Mouse (Mus musculus) fat pad, adult 2 months (tissue): ENCODE data around the gene Wdr12.
"Not testable (repeated sequence)": the region's sequence is repeated elsewhere in the genome, so short reads cannot be mapped to it uniquely, and the experiment has no call there.

Experiments
- DNase-seq: peaks from one replicate; pipeline ENCODE4 v3.0.0-alpha.2; 2011; ENCODE audit warnings: low read depth, low spot score; ENCODE audit errors: extremely low read depth

The Wdr12 gene

DNA sequence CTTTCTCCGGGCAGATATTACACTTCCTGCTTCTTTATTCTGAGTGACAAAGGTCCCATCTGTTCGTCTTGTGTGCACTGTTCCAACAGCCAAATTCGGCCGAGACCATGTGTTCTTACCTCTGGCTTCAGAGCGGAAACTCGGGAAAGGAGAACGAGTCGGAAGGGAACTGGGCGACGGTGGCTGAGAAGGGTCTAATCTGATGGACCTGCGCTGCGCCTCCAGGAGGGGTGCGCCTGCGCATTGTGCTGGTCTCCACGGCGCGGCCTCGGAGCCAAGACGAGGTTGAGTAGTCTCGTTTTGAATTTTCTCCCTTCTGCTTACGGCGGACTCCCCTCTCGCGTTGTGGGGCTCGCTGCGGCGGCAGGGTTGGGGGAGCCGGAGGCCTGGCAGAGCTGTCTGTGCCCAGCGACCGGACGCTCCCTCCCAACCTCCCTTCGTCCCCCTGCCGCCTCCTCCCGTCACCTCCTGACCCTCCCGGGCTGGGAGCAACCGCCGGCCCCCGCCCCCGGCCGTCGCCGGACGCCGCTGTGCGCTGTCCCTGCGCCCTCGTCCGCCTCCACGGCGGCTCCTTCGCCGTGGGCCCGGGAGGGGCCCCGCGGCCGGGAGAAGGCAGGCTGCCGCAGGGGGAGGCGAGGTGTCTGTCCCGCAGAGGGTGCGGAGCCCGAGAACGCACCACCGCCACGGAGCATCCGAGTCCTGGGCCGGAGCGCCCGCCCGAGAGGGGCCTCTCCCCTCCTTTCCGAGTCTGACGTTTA, at the start of gene Wdr12, which contains the start of gene Carf:
TSS of gene Wdr12 (minus strand) at position 622 of the 758 bp plus-strand sequence.
TSS of gene Carf (plus strand) at position 224 of the 758 bp plus-strand sequence.
- peak; percentile 54 for DNase-seq

- DNase-seq, result no peak
Observed at GRCm38 (mm10) chr1:60137346-60137745, 38.9 kb upstream of the Wdr12 start.

DNA sequence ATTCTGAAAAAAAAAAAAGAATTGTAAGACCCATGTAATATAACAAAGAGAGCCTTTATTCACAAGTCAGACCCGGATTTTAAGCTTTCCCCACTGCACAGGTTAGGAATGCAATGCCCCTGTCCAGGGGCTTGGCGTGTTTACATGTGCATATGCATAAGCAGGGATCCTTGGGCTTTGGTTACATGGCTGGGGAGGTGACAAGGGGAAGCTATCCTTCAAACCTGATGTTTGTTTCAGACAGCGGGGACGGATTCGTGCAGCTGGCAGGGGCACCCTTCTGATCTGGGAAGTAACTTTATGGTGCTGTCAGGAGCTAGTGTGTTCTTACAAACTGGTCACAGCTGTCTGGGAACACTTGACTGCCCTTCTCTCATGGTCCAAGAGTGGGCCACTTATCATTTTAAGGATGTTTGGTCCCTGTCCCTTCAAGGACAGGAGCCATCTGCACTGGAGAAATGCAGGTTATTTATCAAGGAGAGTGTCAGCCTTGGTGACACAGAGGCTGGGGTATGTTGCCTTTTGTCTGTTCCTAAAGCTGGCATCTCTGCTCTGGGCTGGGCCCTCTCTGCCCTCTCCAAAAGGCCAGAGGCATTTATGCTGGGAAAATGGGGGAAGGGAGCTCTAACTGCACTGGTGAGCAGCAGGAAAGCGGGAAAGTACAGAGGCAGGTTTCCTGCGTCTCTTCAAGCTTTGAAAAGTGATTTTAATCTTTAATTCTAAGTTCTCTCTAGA, 19.4 kb upstream of the Wdr12 start:
- no peak for DNase-seq

- DNase-seq, result no peak
Observed at GRCm38 (mm10) chr1:60104582-60104981, 6.1 kb upstream of the Wdr12 start.

- no peak for DNase-seq
Observed at GRCm38 (mm10) chr1:60098839-60099238, 394 bp upstream of the Wdr12 start.

- DNase-seq, result peak; percentile 18
Observed at GRCm38 (mm10) chr1:60097277-60098023, 995 bp downstream of the Wdr12 start.

GRCm38 (mm10) chr1:60096572-60097276, 1.7 kb downstream of the Wdr12 start:
- DNase-seq, result no peak

DNA sequence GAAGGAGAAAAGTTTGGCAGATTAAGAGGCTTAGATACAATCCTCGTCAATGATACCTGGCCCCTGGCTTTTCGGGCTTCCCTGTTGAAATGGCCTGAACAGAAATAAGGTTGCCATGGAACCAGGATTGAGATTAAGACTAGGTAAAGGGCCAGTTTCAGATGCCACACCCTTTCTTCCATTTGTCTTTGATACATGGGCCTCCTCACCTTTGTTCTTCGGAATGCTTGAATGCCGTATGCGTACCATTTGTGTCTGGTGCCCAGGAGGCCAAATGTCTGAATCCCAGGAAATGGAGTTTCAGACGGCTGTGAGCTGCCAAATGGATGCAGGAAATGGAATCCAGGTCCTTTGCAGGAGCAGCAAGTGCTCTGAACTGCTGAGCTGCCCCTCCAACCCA, 22.0 kb downstream of the Wdr12 start:
- DNase-seq, result no peak

- DNase-seq, result no peak
Observed at GRCm38 (mm10) chr1:60075590-60075989, 22.9 kb downstream of the Wdr12 start.

DNA sequence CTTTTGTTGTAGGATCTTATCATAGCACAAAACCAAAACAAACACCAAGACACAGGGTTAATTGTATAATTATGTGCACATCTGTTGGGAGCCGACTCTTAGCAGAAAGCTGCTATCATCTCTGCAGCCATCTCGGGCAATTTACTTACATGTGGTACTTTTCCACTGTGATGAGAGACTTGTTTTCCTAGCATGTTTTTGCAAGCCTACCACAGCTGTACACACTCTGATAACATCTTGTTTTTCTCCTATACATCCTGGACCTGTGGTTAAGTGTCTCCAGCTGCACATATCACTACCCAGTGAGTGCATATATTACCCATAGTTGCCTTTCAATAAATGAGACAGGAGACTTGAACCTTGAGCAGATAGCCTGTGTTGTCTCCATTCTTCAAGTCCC, 23.5 kb downstream of the Wdr12 start:
- DNase-seq, result no peak

- DNase-seq, result not testable (repeated sequence)
Observed at GRCm38 (mm10) chr1:60070725-60071124, 27.7 kb downstream of the Wdr12 start.

GRCm38 (mm10) chr1:60056310-60056709, 42.1 kb downstream of the Wdr12 start:
- DNase-seq, result no peak

GRCm38 (mm10) chr1:60054659-60055058, 43.8 kb downstream of the Wdr12 start:
- DNase-seq, result no peak

- not testable (repeated sequence) for DNase-seq
Observed at GRCm38 (mm10) chr1:60047481-60047880, 51.0 kb downstream of the Wdr12 start.

GRCm38 (mm10) chr1:60044595-60044994, 53.9 kb downstream of the Wdr12 start:
- DNase-seq, result no peak

DNA sequence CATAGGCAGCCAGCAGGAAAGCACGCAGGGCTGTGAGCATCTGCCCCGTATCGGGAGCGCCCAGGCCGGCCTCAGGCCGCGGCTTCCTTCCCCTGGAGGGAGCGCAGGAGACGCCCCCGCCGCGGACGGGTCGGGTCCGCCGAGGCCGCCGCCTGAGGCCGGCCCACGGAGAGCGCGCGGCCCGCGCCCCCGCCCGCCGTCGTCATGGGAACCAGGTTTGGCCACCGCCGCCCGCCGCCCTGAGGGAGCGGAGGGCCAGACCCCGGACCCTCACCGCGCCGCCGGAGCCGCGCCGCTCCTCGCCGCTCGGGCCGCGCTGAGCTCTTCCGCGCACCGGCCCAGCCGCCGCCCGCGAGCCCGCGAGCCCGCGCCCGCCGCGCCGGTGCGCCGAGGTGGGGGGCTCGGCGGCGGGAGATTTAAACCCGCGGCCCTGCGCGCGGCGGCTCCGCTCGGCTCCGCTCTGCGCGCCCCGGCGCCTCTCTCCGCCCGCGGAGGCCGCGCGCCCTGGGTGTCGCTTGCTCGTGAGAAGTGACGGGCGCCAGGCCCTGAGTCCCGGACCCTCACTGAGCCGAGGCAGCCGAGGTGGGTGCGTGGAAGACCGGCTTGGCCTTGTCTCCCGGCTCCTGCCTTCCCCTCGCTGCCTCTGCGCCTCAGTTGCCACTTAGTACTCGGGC, 55.5 kb downstream of the Wdr12 start, which contains the start of gene Ica1l:
TSS of gene Ica1l (minus strand) at position 389 of the 674 bp plus-strand sequence.
- no peak for DNase-seq

DNA sequence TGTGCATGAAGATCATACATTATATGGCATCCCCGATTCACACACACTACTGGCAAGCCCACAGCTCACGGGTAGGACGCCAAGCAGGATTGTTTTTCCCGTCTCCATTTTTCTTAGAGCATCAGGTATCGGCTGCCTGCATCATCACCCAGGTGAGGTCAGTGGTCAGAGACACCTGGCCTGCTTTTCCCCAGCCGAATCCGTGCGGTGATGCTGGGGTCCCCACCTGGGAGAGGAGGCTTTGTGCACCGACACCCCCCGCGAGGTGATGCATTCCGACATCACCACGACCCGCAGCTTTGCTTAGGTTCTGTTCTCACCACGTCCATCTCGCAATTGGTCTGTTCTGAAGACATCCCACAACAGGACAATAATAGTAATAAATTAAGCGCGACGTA, 56.0 kb downstream of the Wdr12 start:
- no peak for DNase-seq

GRCm38 (mm10) chr1:60035044-60035443, 63.4 kb downstream of the Wdr12 start:
- DNase-seq, result no peak
